Mouse (Mus musculus) bone marrow macrophage, adult 2 months (primary cell): ENCODE measurements around the gene Tmtc2.

Source experiments
- CTCF ChIP-seq: IDR thresholded peaks from 2 replicates; pipeline ENCODE4 v1.5.1; 2012; ENCODE audit warnings: low read depth, mild to moderate bottlenecking, low read length, moderate library complexity
- POLR2A ChIP-seq: IDR thresholded peaks from 2 replicates; pipeline ENCODE4 v1.6.1; 2012; ENCODE audit warnings: mild to moderate bottlenecking, low read depth, low read length, borderline replicate concordance

- TF ChIP-seq CTCF (no peak), POLR2A (no peak)
These were observed at the start of gene Tmtc2 for GRCm38 (mm10) chr10:105573908-105574694.
